Mouse (Mus musculus): ENCODE measurements around the gene Krtap1-3.

DNA sequence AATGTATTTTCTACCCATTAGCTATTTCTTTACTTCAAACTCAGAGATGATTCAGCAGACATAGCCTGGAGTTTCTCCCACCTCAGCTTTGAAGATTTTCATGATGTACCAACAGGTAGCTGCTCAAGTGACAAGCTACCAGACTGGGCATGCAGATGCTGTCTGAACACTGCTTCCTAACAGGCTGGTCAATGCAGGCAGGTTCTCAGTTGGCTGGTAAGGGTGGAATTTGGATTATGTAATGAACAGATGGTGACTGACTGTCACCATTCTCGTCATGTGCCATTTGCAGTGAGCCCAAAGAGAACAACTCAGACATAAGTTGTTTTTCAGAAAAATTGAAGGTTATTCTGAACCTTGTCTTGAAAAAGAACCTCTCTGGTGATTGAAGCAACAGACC is 18.0 kb upstream of the Krtap1-3 start:
- TF ChIP-seq CTCF (conservative IDR thresholded peaks at IDR 0.05; ENCODE audit: insufficient read depth, insufficient read length, low read depth, low read length) (no peak), POLR2A (IDR thresholded peaks at IDR 0.05; ENCODE audit: low read depth, low read length) (no peak)
